Mouse (Mus musculus) heart, adult 2 months (tissue): ENCODE measurements at regions not wholly inside any gene's neighbourhood (a gene's known extent, or its start where the extent isn't known, plus 50 kb on each side); places are given as distances from the start of the nearest gene placed in this dataset.

Experiments used
- CTCF ChIP-seq: fragments of 200-600 bp; IDR thresholded peaks from 2 replicates; pipeline ENCODE4 v1.8.1; 2022; ENCODE audit warnings: antibody characterized with exemption, mild to moderate bottlenecking, moderate library complexity
- EP300 ChIP-seq: fragments of 200-500 bp; IDR thresholded peaks from 2 replicates; pipeline ENCODE4 v1.6.1; 2011; ENCODE audit warnings: low read depth, low read length, control low read depth; ENCODE audit not compliant: insufficient read depth
- POLR2A ChIP-seq: fragments of 200-500 bp; IDR thresholded peaks from 2 replicates; pipeline ENCODE4 v1.6.1; 2011; ENCODE audit warnings: mild to moderate bottlenecking, low read depth, low read length, control low read depth; ENCODE audit not compliant: insufficient read depth

DNA sequence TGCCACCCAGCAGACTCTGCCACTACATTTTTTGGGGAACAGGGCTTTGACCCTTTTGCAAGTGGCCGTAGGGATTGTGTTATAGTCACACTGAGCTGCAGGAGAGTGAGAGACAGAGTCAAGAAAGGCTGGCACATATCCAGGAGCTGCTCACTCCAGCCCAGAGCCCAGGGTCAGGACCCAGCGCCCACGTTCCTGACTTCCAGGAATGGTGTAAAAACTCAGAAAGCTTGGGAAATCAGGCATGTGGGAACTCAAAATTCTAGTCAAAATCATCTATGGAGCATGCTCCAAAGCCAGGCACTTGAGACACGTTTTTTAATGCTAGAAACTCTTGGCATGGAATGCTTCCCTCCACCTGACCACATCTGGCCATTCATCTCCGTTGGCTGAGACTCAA, 146.7 kb upstream of the Runx1 start:
- TF ChIP-seq CTCF (no peak), EP300 (no peak), POLR2A (no peak)
